Mouse (Mus musculus) liver, embryonic 16.5 days (tissue): ENCODE data around the gene Slx1b. TPM values are rescaled to one million over a fixed set of nuclear protein-coding genes. Genes with fewer than 3 reads are reported as not detected.
"Not testable (repeated sequence)": the region's sequence is repeated elsewhere in the genome, so short reads cannot be mapped to it uniquely, and the experiment has no call there.

Experiments
- ATAC-seq: fragments of 200-750 bp; cut with Nextera tagmentation; 2 replicates; pipeline ENCODE4 v1.8.0; 2017; ENCODE audit warnings: low read depth, mild to moderate bottlenecking, moderate number of reproducible peaks, moderate library complexity
- H3K27ac ChIP-seq: fragments of 300-500 bp; sonication (generic); 2 replicates; pipeline ENCODE4 v1.5.1; 2014; ENCODE audit warnings: mild to moderate bottlenecking, low read length
- H3K27me3 ChIP-seq: fragments of 300-500 bp; sonication (generic); 2 replicates; pipeline ENCODE4 v1.6.1; 2014; ENCODE audit warnings: low read depth, low read length, mixed read lengths; ENCODE audit not compliant: control insufficient read depth, insufficient read depth
- H3K36me3 ChIP-seq: fragments of 300-500 bp; sonication (generic); 2 replicates; pipeline ENCODE4 v1.6.1; 2014; ENCODE audit warnings: mild to moderate bottlenecking; ENCODE audit not compliant: control insufficient read depth, insufficient read depth
- H3K4me1 ChIP-seq: fragments of 300-500 bp; sonication (generic); 2 replicates; pipeline ENCODE4 v1.6.1; 2014; ENCODE audit warnings: low read depth, low read length, mixed read lengths; ENCODE audit not compliant: control insufficient read depth
- H3K4me2 ChIP-seq: fragments of 300-500 bp; sonication (generic); 2 replicates; pipeline ENCODE4 v1.6.1; 2014; ENCODE audit warnings: low read depth, low read length, mixed read lengths
- H3K4me3 ChIP-seq: fragments of 300-500 bp; sonication (generic); 2 replicates; pipeline ENCODE4 v1.5.1; 2014; ENCODE audit warnings: low read depth, mild to moderate bottlenecking, low read length
- H3K9ac ChIP-seq: fragments of 300-500 bp; sonication (generic); 2 replicates; pipeline ENCODE4 v1.6.1; 2014; ENCODE audit warnings: low read depth, low read length
- H3K9me3 ChIP-seq: fragments of 300-500 bp; sonication (generic); replicated peaks from 2 replicates; pipeline ENCODE4 v1.6.1; 2016; ENCODE audit warnings: low read length; ENCODE audit not compliant: control insufficient read depth
- WGBS: fragments of 180-500 bp; shearing (Covaris S2); extraction: QIAGEN DNeasy Blood & Tissue Kit; methylation state at CpG from one replicate; pipeline ENCODE4 v1.1.7; 2014; ENCODE audit not compliant: insufficient replicate concordance; 5-methylcytosine and 5-hydroxymethylcytosine counted together
- polyA plus RNA-seq: library from polyadenylated mRNA; unstranded; fragments of >200 nt; fragmentation: Nextera tagmentation; extraction: Ambion mirVana; gene quantifications from 2 replicates; pipeline ENCODE4 v1.2.1, GENCODE M21; 2015

Gene Slx1b
- polyA plus RNA-seq, 1 experiment from 2014 or later: 2.4 TPM

GRCm38 (mm10) chr7:126643244-126643617, 52.4 kb downstream of the Slx1b start:
- not testable (repeated sequence) for H3K9me3 ChIP-seq, H3K4me3 ChIP-seq, H3K9ac ChIP-seq, H3K27ac ChIP-seq, H3K36me3 ChIP-seq, H3K4me1 ChIP-seq, H3K27me3 ChIP-seq, H3K4me2 ChIP-seq
- 0 out of 2 replicates have a peak, but pooled peaks have one; percentile 7 for ATAC-seq
- 52% methylated on average over 3 of the region's 3 CpGs for WGBS

GRCm38 (mm10) chr7:126642545-126643243, 52.9 kb downstream of the Slx1b start:
- H3K27me3 ChIP-seq: no peaks in the 10 kb centered on the region
- H3K9me3 ChIP-seq: no peaks in the 10 kb centered on the region
- no peak overlapping the region for H3K27ac ChIP-seq
- no peaks in the 10 kb centered on the region; the same call in 1 of the 2 replicates for H3K4me1 ChIP-seq
- no peak overlapping the region for H3K4me3 ChIP-seq
- H3K9ac ChIP-seq: no peak overlapping the region
- no peak for ATAC-seq
- 50% methylated on average over 5 of the region's 5 CpGs for WGBS
- no peak overlapping the region for H3K4me2 ChIP-seq
- H3K36me3 ChIP-seq: no peaks in the 10 kb centered on the region

Other genes starting within 250 kb of the Slx1b start
- gene Atp2a1, start 232.7 kb downstream of the Slx1b start, polyA plus RNA-seq: 8.7 and 22.0 TPM in 2 replicates
- 14.2 and 14.5 TPM in 2 replicates for gene Sh2b1, start 220.4 kb downstream of the Slx1b start, polyA plus RNA-seq
- 81.0 and 84.0 TPM in 2 replicates for gene Tufm, start 208.4 kb downstream of the Slx1b start, polyA plus RNA-seq
- gene Atxn2l, start 192.3 kb downstream of the Slx1b start, polyA plus RNA-seq: 21.6 and 24.5 TPM in 2 replicates
- gene Eif3c, start 129.4 kb downstream of the Slx1b start, polyA plus RNA-seq: 87.8 and 93.1 TPM in 2 replicates
- gene Apobr, start 110.8 kb downstream of the Slx1b start, polyA plus RNA-seq: 2.3 and 2.4 TPM in 2 replicates
- gene Cln3, start 110.0 kb downstream of the Slx1b start, polyA plus RNA-seq: 11.7 and 11.9 TPM in 2 replicates
- gene Il27, start 100.8 kb downstream of the Slx1b start, polyA plus RNA-seq: 0.09 and 0.27 TPM in 2 replicates
- gene Nupr1, start 64.9 kb downstream of the Slx1b start, polyA plus RNA-seq: 4.2 and 5.8 TPM in 2 replicates
- gene Sgf29, start 46.5 kb downstream of the Slx1b start, polyA plus RNA-seq: 20.8 and 28.6 TPM in 2 replicates
- gene Sult1a1, start 19.4 kb downstream of the Slx1b start, polyA plus RNA-seq: 69.5 and 88.7 TPM in 2 replicates
- gene Bola2, start 383 bp downstream of the Slx1b start, polyA plus RNA-seq: 72.6 and 78.4 TPM in 2 replicates
- gene Coro1a, start 12.0 kb upstream of the Slx1b start, polyA plus RNA-seq: 98.9 and 105 TPM in 2 replicates
- 19.6 and 22.3 TPM in 2 replicates for gene Mapk3, start 63.8 kb upstream of the Slx1b start, polyA plus RNA-seq
- 0.36 and 0.55 TPM in 2 replicates for gene Gdpd3, start 70.5 kb upstream of the Slx1b start, polyA plus RNA-seq
- 102 and 119 TPM in 2 replicates for gene Ypel3, start 81.2 kb upstream of the Slx1b start, polyA plus RNA-seq
- 0.90 and 1.3 TPM in 2 replicates for gene Tbx6, start 85.7 kb upstream of the Slx1b start, polyA plus RNA-seq
- gene Ppp4c, start 96.7 kb upstream of the Slx1b start, polyA plus RNA-seq: 82.2 and 91.1 TPM in 2 replicates
- not detected in 2 replicates for gene Fam57b, start 101.9 kb upstream of the Slx1b start, polyA plus RNA-seq
- gene 4930451I11Rik, start 135.9 kb upstream of the Slx1b start, polyA plus RNA-seq: not detected in 2 replicates
- not detected in 2 replicates for gene Doc2a, start 151.6 kb upstream of the Slx1b start, polyA plus RNA-seq
- gene Hirip3, start 166.2 kb upstream of the Slx1b start, polyA plus RNA-seq: 10.0 and 10.8 TPM in 2 replicates
- gene Ino80e, start 166.6 kb upstream of the Slx1b start, polyA plus RNA-seq: 25.7 and 26.6 TPM in 2 replicates
- gene Taok2, start 188.9 kb upstream of the Slx1b start, polyA plus RNA-seq: 11.7 and 13.2 TPM in 2 replicates
- 18.7 and 20.0 TPM in 2 replicates for gene Tmem219, start 227.1 kb upstream of the Slx1b start, polyA plus RNA-seq
- gene Kctd13, start 233.1 kb upstream of the Slx1b start, polyA plus RNA-seq: 3.2 and 3.8 TPM in 2 replicates